Mouse (Mus musculus) liver, embryonic 14.5 days (tissue): Measurements from ENCODE around the gene Ntn1. TPM values are rescaled to one million over a fixed set of nuclear protein-coding genes. Genes with fewer than 3 reads are reported as not detected.

Experiments
- ATAC-seq: fragments of 200-750 bp; cut with Nextera tagmentation; 2 replicates; pipeline ENCODE4 v1.8.0; 2017; ENCODE audit warnings: moderate number of reproducible peaks, mild to moderate bottlenecking, moderate library complexity; ENCODE audit not compliant: insufficient read depth
- DNase-seq, 3 experiments: peaks; one replicate each; pipeline ENCODE4 v3.0.0-alpha.2; 2012 to 2013; ENCODE audit warnings: low read depth in 3 of 3, low spot score in 3 of 3
- H3K27ac ChIP-seq: fragments of 300-500 bp; sonication (generic); 2 replicates; pipeline ENCODE4 v1.5.1; 2014; ENCODE audit warnings: moderate library complexity, mild to moderate bottlenecking, control low read depth, inconsistent platforms
- H3K27me3 ChIP-seq: fragments of 300-500 bp; sonication (generic); 2 replicates; pipeline ENCODE4 v1.6.1; 2014; ENCODE audit warnings: mild to moderate bottlenecking, low read length, moderate library complexity; ENCODE audit not compliant: control insufficient read depth, insufficient read depth
- H3K36me3 ChIP-seq: fragments of 300-500 bp; sonication (generic); replicated peaks from 2 replicates; pipeline ENCODE4 v1.6.1; 2014; ENCODE audit warnings: low read depth; ENCODE audit not compliant: control insufficient read depth, insufficient read depth
- H3K4me1 ChIP-seq, 2 experiments: fragments of 200-500 bp in 1 of 2; fragments of 300-500 bp in 1 of 2; sonication (generic) in 1 of 2; replicated peaks; 2 replicates each; pipeline ENCODE4 v1.6.1; 2012 to 2014; ENCODE audit warnings: antibody characterized with exemption in 1 of 2, inconsistent platforms in 1 of 2, low read length in 1 of 2; ENCODE audit not compliant: control insufficient read depth in 2 of 2, insufficient read depth in 2 of 2
- H3K4me2 ChIP-seq: fragments of 300-500 bp; sonication (generic); 2 replicates; pipeline ENCODE4 v1.6.1; 2014; ENCODE audit warnings: low read depth, mild to moderate bottlenecking, control low read depth, moderate library complexity
- H3K4me3 ChIP-seq, 2 experiments: fragments of 200-500 bp in 1 of 2; fragments of 300-500 bp in 1 of 2; sonication (generic) in 1 of 2; 2 replicates each; pipeline ENCODE4 v1.5.1; 2012 to 2014; ENCODE audit warnings: low read depth in 2 of 2, low read length in 2 of 2, mild to moderate bottlenecking in 2 of 2, control low read depth in 1 of 2, inconsistent platforms in 1 of 2, moderate library complexity in 1 of 2; ENCODE audit not compliant: insufficient read depth in 1 of 2
- H3K9ac ChIP-seq: fragments of 300-500 bp; sonication (generic); replicated peaks from 2 replicates; pipeline ENCODE4 v1.6.1; 2014; ENCODE audit warnings: mild to moderate bottlenecking, control low read depth, moderate library complexity
- H3K9me3 ChIP-seq: fragments of 300-500 bp; sonication (generic); 2 replicates; pipeline ENCODE4 v1.6.1; 2016; ENCODE audit warnings: low read length, mixed read lengths; ENCODE audit not compliant: control insufficient read depth
- CTCF ChIP-seq: IDR thresholded peaks from 2 replicates; pipeline ENCODE4 v1.5.1; 2016; ENCODE audit warnings: antibody characterized with exemption, low read depth, control low read depth
- EP300 ChIP-seq: IDR thresholded peaks from 2 replicates; pipeline ENCODE4 v1.6.1; 2016; ENCODE audit warnings: antibody characterized with exemption, low read depth
- WGBS: fragments of 180-500 bp; shearing (Covaris S2); extraction: QIAGEN DNeasy Blood & Tissue Kit; methylation state at CpG from one replicate; pipeline ENCODE4 v1.1.7; 2014; ENCODE audit not compliant: insufficient replicate concordance; 5-methylcytosine and 5-hydroxymethylcytosine counted together
- polyA plus RNA-seq, 2 experiments: library from polyadenylated mRNA; depleted of rRNA in 1 of 2; stranded (reverse) in 1 of 2; unstranded in 1 of 2; fragments of >200 nt; fragmentation: Nextera tagmentation in 1 of 2; extraction: Ambion mirVana in 1 of 2; gene quantifications; 2 replicates each; pipeline versions ENCODE4 v1.2.1 to v1.2.3; 2012 to 2014

The Ntn1 gene
- polyA plus RNA-seq, 2 experiments = 0.06 to 0.15 TPM

DNA sequence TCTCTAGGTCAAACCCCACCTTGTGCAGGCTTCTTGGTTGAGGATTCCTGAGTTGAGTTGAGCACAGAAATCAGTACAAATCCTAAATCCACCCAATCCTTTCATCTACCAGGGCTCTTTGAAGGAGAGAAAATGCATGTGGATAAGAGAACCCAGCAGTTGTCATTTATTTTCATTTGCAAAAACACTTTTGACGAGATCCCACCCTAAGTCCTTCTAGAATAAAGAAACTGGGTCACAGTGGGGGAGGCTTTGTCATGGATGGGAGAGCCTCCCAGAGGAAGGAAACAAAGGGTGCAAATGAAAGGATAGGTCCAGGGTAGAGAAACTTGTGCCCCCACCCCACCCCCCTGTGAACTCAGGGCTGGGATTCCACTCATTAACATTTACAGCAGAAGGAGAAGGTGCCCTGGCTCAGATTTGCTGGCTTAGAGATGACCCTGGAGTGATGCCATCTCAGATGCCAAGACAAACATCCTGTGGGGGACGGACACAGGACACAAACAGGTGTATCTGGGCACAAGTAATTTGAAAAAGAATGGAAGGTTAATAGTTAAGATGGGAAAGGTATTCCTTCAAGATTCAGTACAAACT, 6.6 kb downstream of the Ntn1 start:
- ATAC-seq (no peak), DNase-seq (no peak)
- H3K9me3 ChIP-seq = no peaks in the 10 kb centered on the region
- no peak overlapping the region for H3K9ac ChIP-seq
- peaks cover 69% of the 10 kb centered on the region for H3K27me3 ChIP-seq
- H3K27ac ChIP-seq = no peak overlapping the region
- no peaks in the 10 kb centered on the region for H3K36me3 ChIP-seq
- H3K4me3 ChIP-seq = no peak overlapping the region
- H3K4me2 ChIP-seq = no peak overlapping the region
- no peak for TF ChIP-seq EP300
- no peak for TF ChIP-seq CTCF
- no peaks in the 10 kb centered on the region for H3K4me1 ChIP-seq
- WGBS = 13% methylated on average over 2 of the region's 2 CpGs

DNA sequence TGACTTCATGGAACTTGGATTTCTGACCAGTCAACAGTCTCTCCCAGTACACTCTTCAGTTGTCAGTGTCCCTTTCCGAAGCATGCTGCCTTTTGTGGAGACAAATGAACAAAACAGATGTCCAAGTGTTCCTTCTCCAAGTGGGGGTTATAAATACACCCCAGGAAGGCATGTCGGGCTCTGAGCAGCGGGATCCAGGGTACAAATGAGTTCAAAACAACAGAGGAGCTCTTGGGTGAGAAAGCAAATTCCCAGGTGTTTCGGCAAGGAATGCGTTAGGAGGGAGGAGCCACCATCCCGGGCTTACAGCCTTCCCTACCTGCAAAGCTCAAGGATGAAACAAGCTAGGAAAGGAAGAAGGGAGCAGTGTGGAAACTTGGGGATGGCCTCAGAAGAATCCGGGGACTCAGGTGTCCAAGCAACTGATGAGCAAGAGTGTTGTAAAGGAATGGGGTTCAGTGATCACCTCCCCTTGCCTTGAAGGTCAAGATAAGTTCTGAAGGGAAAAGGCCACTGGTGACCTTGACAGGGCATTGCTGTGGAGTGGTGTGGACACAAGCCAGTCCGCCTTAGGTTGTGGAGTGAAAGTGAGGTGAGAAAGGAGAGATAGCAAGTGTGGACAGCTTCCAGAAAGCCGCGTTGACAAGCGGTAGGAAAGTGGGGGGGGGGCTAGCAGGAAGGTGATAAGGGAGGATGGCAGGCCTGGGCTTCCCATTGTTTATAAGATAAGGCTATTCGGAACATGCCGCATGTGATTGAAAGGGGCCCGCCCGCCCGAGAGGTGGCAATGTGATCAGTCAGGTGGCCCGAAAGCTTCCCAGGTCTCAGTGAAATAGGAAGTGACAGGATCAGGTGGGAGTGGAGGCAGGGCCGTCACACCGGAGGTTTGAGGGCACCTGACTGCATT, 10.0 kb downstream of the Ntn1 start:
- peaks cover 75% of the 10 kb centered on the region for H3K27me3 ChIP-seq
- no peak overlapping the region for H3K9ac ChIP-seq
- 3% methylated on average over 19 of the region's 19 CpGs for WGBS
- no peak overlapping the region for H3K4me3 ChIP-seq
- H3K4me1 ChIP-seq = no peaks in the 10 kb centered on the region
- no peaks in the 10 kb centered on the region for H3K9me3 ChIP-seq
- DNase-seq (no peak), ATAC-seq (no peak)
- TF ChIP-seq CTCF = no peak
- TF ChIP-seq EP300 = no peak
- no peak overlapping the region for H3K27ac ChIP-seq
- no peaks in the 10 kb centered on the region for H3K36me3 ChIP-seq
- no peak overlapping the region for H3K4me2 ChIP-seq

DNA sequence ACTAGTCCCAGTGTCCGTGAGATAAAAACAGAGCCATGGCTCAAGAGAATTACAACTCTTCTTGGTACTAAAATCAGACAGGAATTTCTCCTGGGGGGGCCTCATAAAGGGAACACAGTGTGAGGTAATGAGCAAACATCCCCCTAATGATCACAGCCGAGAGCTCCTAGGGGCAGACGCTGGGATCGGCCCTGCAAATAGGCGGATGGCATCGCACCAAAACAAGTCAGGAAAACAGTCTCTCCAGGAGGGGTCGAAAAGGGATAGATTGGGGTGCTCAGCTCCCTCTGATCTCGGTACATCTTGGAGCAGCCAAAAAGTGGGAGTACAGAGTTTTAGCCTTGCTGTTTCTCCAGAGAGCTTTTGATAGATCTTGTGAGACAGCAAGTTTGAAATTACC, 11.0 kb downstream of the Ntn1 start:
- no peak for TF ChIP-seq EP300
- TF ChIP-seq CTCF = no peak
- Histone ChIP-seq H3K4me3 (no peak overlapping the region), H3K4me1 (no peaks in the 10 kb centered on the region), H3K27ac (no peak overlapping the region), H3K27me3 (peaks cover 79% of the 10 kb centered on the region), H3K9me3 (no peaks in the 10 kb centered on the region), H3K36me3 (no peaks in the 10 kb centered on the region), H3K4me2 (no peak overlapping the region), H3K9ac (no peak overlapping the region)
- WGBS = 3% methylated on average over 8 of the region's 8 CpGs
- ATAC-seq = no peak
- no peak for DNase-seq

- H3K4me2 ChIP-seq = no peak overlapping the region
- no peaks in the 10 kb centered on the region for H3K36me3 ChIP-seq
- 8% methylated on average over 1 of the region's 1 CpGs for WGBS
- no peak overlapping the region for H3K27ac ChIP-seq
- no peak overlapping the region for H3K4me3 ChIP-seq
- DNase-seq = no peak
- H3K27me3 ChIP-seq = peaks cover 87% of the 10 kb centered on the region
- TF ChIP-seq CTCF (no peak), EP300 (no peak)
- no peaks in the 10 kb centered on the region for H3K4me1 ChIP-seq
- ATAC-seq = no peak
- H3K9me3 ChIP-seq = no peaks in the 10 kb centered on the region
- no peak overlapping the region for H3K9ac ChIP-seq
These were observed 12.0 kb downstream of the Ntn1 start for GRCm38 (mm10) chr11:68388655-68389015.

DNA sequence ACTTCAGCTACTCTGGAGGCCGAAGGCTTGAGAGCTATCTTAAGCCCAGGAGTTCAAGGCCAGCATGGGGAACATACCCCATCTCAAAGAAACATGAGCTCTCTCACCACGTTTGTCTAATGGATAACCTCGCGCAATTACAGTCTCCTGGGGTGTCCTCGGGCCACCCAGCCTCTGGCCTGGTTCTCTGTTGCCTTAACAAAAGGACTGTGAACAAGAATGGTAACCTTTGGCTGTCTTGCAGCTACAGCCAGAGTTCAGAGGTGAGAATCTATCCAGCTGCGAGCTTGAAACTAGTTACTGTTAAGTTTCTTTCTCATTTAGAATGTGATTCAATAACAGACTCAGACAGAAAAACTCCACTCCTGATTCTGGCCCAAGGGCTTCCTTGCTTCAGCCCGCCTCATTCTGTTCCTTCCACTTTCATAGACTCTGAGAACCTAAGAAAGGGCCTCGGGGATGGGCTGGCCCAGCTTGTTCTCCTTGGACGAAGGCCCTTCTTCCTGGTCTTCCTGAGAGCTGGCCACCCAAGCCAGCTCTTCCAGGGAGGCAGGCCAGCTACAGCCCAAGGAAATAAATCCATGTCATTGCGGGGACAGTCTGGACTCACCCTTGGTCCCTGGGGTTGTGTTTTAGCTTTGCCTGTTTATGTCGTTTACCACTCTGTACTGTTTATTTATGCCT, 12.5 kb downstream of the Ntn1 start:
- H3K9me3 ChIP-seq = no peaks in the 10 kb centered on the region
- TF ChIP-seq CTCF (no peak), EP300 (no peak)
- ATAC-seq (no peak), DNase-seq (no peak)
- WGBS = 32% methylated on average over 11 of the region's 11 CpGs
- no peak overlapping the region for H3K9ac ChIP-seq
- H3K4me3 ChIP-seq = no peak overlapping the region
- no peak overlapping the region for H3K27ac ChIP-seq
- H3K4me2 ChIP-seq = no peak overlapping the region
- H3K36me3 ChIP-seq = no peaks in the 10 kb centered on the region
- H3K4me1 ChIP-seq = no peaks in the 10 kb centered on the region
- H3K27me3 ChIP-seq = peaks cover 92% of the 10 kb centered on the region
